Mouse (Mus musculus) adrenal gland, postnatal 4 days (tissue): ENCODE measurements around the gene Brs3. TPM values are rescaled to one million over a fixed set of nuclear protein-coding genes. Genes with fewer than 3 reads are reported as not detected.

Experiments
- DNase-seq, 2 experiments: peaks; one replicate each; pipeline ENCODE4 v3.0.0; 2021 to 2022; ENCODE audit warnings: low spot score in 2 of 2, mixed read lengths in 2 of 2
- long read RNA-seq, 2 experiments: library from polyadenylated mRNA; stranded (forward); transcript quantifications; one replicate each; pipeline ENCODE4 v2.0.0; 2021
- total RNA-seq, 2 experiments: library from RNA; stranded (reverse); gene quantifications; 2 replicates each; pipeline ENCODE4 v1.2.3; 2021

Brs3 gene
- total RNA-seq: not detected
- long read RNA-seq, experiment 1: 0 reads
- long read RNA-seq, experiment 2: 0 reads

DNA sequence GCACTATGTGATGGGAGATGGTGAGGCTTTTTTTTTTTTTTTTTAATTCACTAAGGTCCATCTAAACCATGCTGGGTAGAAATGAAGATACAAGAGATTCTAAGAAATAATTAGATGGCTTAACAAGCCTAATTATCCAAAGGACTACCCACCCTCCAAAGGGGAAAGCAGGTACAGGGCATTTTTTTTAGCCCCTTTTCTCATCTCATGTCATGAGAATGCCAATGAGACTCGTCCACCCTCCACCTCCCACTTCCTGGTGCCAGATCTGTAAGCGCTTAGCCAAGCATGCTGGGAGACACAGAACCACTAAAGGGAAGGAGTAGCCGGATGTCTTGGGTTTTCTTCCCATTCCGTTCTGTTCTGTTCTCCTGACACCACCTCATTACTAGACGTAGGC, at the start of gene Brs3:
Gene Brs3 (plus strand): TSS at position 301 of the 400 bp plus-strand sequence.
- DNase-seq: no peak

GRCm38 (mm10) chrX:57012891-57013290, 30.0 kb upstream of the Brs3 start:
- no peak for DNase-seq

DNA sequence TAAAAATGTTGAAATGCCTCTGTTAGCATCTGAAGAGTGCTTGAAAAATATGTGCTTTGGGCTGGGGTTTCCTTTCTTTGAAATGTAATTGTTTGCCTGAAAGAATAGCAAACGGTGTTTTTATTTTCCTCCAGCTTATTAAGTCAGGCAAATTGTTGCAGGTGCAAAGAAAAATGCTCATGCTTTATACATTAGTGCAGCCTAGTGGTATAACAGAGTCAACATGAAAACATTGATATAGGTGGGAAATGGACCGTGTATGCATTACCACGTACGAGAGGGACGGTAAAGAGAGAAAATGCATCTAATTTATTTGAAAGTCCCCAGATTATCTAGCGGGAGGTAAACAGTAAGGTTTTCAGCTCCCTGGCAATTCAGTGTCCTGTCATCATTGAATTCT, 995 bp downstream of the Brs3 start:
- DNase-seq: no peak

- no peak for DNase-seq
Measured at GRCm38 (mm10) chrX:57052848-57053173, 9.9 kb downstream of the Brs3 start.

DNA sequence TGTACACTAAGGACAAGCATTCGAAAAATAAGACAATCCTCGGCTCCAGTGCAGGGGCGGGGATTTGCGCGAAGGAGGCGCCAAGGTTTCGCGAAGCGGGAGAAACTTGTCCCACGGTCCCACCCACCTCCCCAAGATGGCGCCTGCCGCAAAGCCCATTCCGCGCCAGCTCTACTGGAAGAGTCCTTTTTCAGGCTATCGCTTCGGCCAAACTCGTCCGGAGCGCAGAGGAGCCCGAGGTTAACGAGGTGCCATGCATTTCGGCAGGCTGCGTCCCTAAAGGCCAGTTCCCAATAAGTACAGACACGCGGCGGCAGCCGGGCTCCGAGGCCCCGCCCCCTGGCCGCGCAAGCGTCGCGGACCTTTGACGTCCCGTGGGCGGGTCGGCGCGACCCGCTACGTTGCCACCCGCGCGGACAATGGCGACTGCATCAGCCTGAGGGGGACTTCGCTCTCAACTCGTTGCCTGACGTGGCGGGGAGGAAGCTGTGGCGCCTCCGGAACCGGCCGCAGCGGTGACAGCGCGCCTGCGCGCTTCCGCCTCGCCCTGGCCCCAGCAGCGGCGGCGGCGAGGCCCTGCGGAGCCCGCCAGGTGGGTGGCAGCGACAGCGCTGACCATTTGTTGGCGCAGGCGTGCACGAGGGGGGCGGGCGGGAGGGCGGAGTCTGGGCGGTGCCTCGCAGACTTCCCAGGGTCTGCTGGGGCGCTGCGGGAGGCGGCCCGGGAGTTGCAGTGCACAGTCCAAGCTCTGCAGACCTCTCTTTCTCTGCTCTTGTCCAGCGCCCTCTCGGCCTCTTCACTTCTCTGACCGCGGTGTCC, 10.5 kb downstream of the Brs3 start, which contains the start of gene Htatsf1:
Gene Htatsf1 (plus strand): TSS at position 410 of the 819 bp plus-strand sequence.
- DNase-seq: peak; percentile 48 to 55

- no peak for DNase-seq
Measured at GRCm38 (mm10) chrX:57053993-57054385, 11.1 kb downstream of the Brs3 start.

DNA sequence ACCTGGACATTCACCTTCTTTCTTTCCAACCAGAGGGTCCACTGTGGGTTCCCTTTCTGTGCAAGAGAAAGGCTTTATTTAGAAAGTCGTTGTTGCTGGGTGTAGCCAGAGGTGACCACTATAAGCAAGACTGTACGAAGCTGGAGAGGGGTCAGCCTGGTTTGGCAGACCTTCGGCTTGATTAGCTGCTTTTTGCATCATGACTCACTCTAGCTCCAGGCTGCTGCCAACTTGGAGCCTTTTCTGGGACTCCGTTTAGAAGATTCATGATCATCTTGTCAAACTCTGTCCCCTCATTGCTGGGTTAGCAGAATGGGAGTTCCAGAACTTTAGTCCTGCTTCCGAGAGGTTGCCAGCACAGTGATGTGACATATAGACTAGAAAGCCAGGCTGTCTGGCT, 38.6 kb downstream of the Brs3 start:
- no peak for DNase-seq

- no peak for DNase-seq
Measured at GRCm38 (mm10) chrX:57087806-57088205, 44.9 kb downstream of the Brs3 start, which contains the start of gene Vgll1. Vgll1 (plus strand) TSS chrX:57088106.

Other genes with a start within 250 kb of the Brs3 start
- 1 to 10 TPM; 3.9 to 5.6 TPM for gene Map7d3, start 220.7 kb upstream of the Brs3 start, total RNA-seq
- not detected for gene Adgrg4, start 172.9 kb upstream of the Brs3 start, total RNA-seq
- gene Htatsf1, start 10.5 kb downstream of the Brs3 start, total RNA-seq: 10 to 100 TPM; 49.7 to 53.2 TPM
- gene Vgll1, start 45.0 kb downstream of the Brs3 start, total RNA-seq: not detected
- gene Cd40lg, start 169.1 kb downstream of the Brs3 start, total RNA-seq: not detected